Mouse (Mus musculus): ENCODE measurements around the gene Gm29427.

Gene Gm29427

GRCm38 (mm10) chr1:130732706-130733658 is 17.4 kb upstream of the Gm29427 start:
- in situ Hi-C loops (cut with MboI): no loop called here

- in situ Hi-C loops (cut with MboI): no loop called here
These were observed 16.2 kb upstream of the Gm29427 start, which contains the start of gene AA986860 for GRCm38 (mm10) chr1:130731741-130732337. Gene AA986860, plus strand, starts transcription at chr1:130731976.

GRCm38 (mm10) chr1:130729153-130729552 is 13.6 kb upstream of the Gm29427 start, which contains the start of gene Pfkfb2:
Gene Pfkfb2, minus strand, starts transcription at chr1:130729253.
- in situ Hi-C loops (cut with MboI): no loop called here

GRCm38 (mm10) chr1:130728708-130729107 is 13.1 kb upstream of the Gm29427 start:
- in situ Hi-C loops (cut with MboI): no loop called here

GRCm38 (mm10) chr1:130728070-130728469 is 12.5 kb upstream of the Gm29427 start:
- in situ Hi-C loops (cut with MboI): no loop called here

GRCm38 (mm10) chr1:130726396-130726795 is 10.8 kb upstream of the Gm29427 start:
- in situ Hi-C loops (cut with MboI): no loop called here

- in situ Hi-C loops (cut with MboI): no loop called here
These were observed 8.6 kb upstream of the Gm29427 start for GRCm38 (mm10) chr1:130724206-130724605.

GRCm38 (mm10) chr1:130717291-130717871 is 1.8 kb upstream of the Gm29427 start, which contains the start of gene Yod1:
Gene Yod1, plus strand, starts transcription at chr1:130717327.
- in situ Hi-C loops (cut with MboI): no loop called here

- in situ Hi-C loops (cut with MboI): no loop called here
These were observed 1.1 kb upstream of the Gm29427 start for GRCm38 (mm10) chr1:130716513-130717290.

GRCm38 (mm10) chr1:130716218-130716512 is 566 bp upstream of the Gm29427 start:
- in situ Hi-C loops (cut with MboI): no loop called here

GRCm38 (mm10) chr1:130714046-130714445 is 1.6 kb downstream of the Gm29427 start:
- in situ Hi-C loops (cut with MboI): no loop called here

- in situ Hi-C loops (cut with MboI): no loop called here
These were observed 5.1 kb downstream of the Gm29427 start for GRCm38 (mm10) chr1:130710283-130711080.

- in situ Hi-C loops (cut with MboI): no loop called here
These were observed 12.0 kb downstream of the Gm29427 start for GRCm38 (mm10) chr1:130703613-130704012.

- in situ Hi-C loops (cut with MboI): no loop called here
These were observed 13.6 kb downstream of the Gm29427 start for GRCm38 (mm10) chr1:130701976-130702375.

GRCm38 (mm10) chr1:130699937-130700633 is 15.5 kb downstream of the Gm29427 start:
- in situ Hi-C loops (cut with MboI): no loop called here

GRCm38 (mm10) chr1:130698601-130699000 is 17.0 kb downstream of the Gm29427 start:
- in situ Hi-C loops (cut with MboI): no loop called here

GRCm38 (mm10) chr1:130683905-130684304 is 31.7 kb downstream of the Gm29427 start:
- in situ Hi-C loops (cut with MboI): no loop called here

- in situ Hi-C loops (cut with MboI): no loop called here
These were observed 33.8 kb downstream of the Gm29427 start for GRCm38 (mm10) chr1:130681656-130682413.

- in situ Hi-C loops (cut with MboI): no loop called here
These were observed 34.5 kb downstream of the Gm29427 start for GRCm38 (mm10) chr1:130681075-130681474.

GRCm38 (mm10) chr1:130678551-130678950 is 37.0 kb downstream of the Gm29427 start:
- in situ Hi-C loops (cut with MboI): no loop called here
